Mouse (Mus musculus) c-Kit-positive CD71-negative TER-119-negative erythroid progenitor cells, embryonic 14.5 days (primary cell): ENCODE measurements around the gene Gm20388.

Source experiments
- DNase-seq: peaks from one replicate; pipeline ENCODE4 v3.0.0-alpha.2; 2013; ENCODE audit warnings: low read depth

The Gm20388 gene

GRCm38 (mm10) chr8:120512326-120512725 lies 601.7 kb downstream of the Gm20388 start:
- no peak for DNase-seq

- DNase-seq = no peak
These were observed 602.5 kb downstream of the Gm20388 start for GRCm38 (mm10) chr8:120513145-120513544.

GRCm38 (mm10) chr8:120513638-120514461 lies 603.2 kb downstream of the Gm20388 start:
- no peak for DNase-seq

- DNase-seq = no peak
These were observed 604.6 kb downstream of the Gm20388 start for GRCm38 (mm10) chr8:120515214-120515613.

- DNase-seq = no peak
These were observed 605.0 kb downstream of the Gm20388 start for GRCm38 (mm10) chr8:120515650-120516049.

- DNase-seq = no peak
These were observed 605.6 kb downstream of the Gm20388 start for GRCm38 (mm10) chr8:120516182-120516755.

- no peak for DNase-seq
These were observed 607.2 kb downstream of the Gm20388 start for GRCm38 (mm10) chr8:120517666-120518410.

- DNase-seq = no peak
These were observed 608.3 kb downstream of the Gm20388 start for GRCm38 (mm10) chr8:120518736-120519534.

- DNase-seq = no peak
These were observed 609.6 kb downstream of the Gm20388 start for GRCm38 (mm10) chr8:120520287-120520686.

GRCm38 (mm10) chr8:120520707-120521590 lies 610.3 kb downstream of the Gm20388 start:
- DNase-seq = no peak

- no peak for DNase-seq
These were observed 610.9 kb downstream of the Gm20388 start for GRCm38 (mm10) chr8:120521591-120521965.

GRCm38 (mm10) chr8:120523641-120524040 lies 613.0 kb downstream of the Gm20388 start:
- no peak for DNase-seq

GRCm38 (mm10) chr8:120525135-120525534 lies 614.5 kb downstream of the Gm20388 start:
- DNase-seq = no peak

- DNase-seq = no peak
These were observed 615.2 kb downstream of the Gm20388 start for GRCm38 (mm10) chr8:120525832-120526231.

- no peak for DNase-seq
These were observed 615.9 kb downstream of the Gm20388 start for GRCm38 (mm10) chr8:120526577-120526976.

- DNase-seq = no peak
These were observed 617.7 kb downstream of the Gm20388 start for GRCm38 (mm10) chr8:120528332-120528731.

GRCm38 (mm10) chr8:120529226-120529625 lies 618.6 kb downstream of the Gm20388 start:
- no peak for DNase-seq

GRCm38 (mm10) chr8:120530954-120531656 lies 620.5 kb downstream of the Gm20388 start:
- DNase-seq = no peak

- DNase-seq = no peak
These were observed 621.3 kb downstream of the Gm20388 start for GRCm38 (mm10) chr8:120531775-120532516.
